Mouse (Mus musculus) CH12.LX (cell line): ENCODE measurements at regions not wholly inside any gene's neighbourhood (a gene's known extent, or its start where the extent isn't known, plus 50 kb on each side); places are given as distances from the start of the nearest gene placed in this dataset.

ENCODE experiments used
- DNase-seq: peaks from one replicate; pipeline ENCODE4 v3.0.0-alpha.2; 2013; ENCODE audit errors: extremely low read depth
- H3K27ac ChIP-seq: 2 replicates; pipeline ENCODE4 v1.5.1; 2012; ENCODE audit warnings: low read depth, mild to moderate bottlenecking, control low read depth, moderate library complexity; ENCODE audit not compliant: insufficient read depth
- H3K27me3 ChIP-seq: replicated peaks from 2 replicates; pipeline ENCODE3; 2012; ENCODE audit warnings: inconsistent platforms
- H3K36me3 ChIP-seq, 2 experiments: replicated peaks in 1 of 2; 2 replicates each; pipeline versions ENCODE3 to v1.6.1; 2012; ENCODE audit warnings: inconsistent platforms in 1 of 2, low read length in 1 of 2, mild to moderate bottlenecking in 1 of 2, mixed read lengths in 1 of 2, moderate library complexity in 1 of 2; ENCODE audit not compliant: control insufficient read depth in 1 of 2, insufficient read depth in 1 of 2
- H3K4me1 ChIP-seq, 2 experiments: 2 replicates each; pipeline ENCODE4 v1.6.1; 2012; ENCODE audit warnings: inconsistent platforms in 1 of 2, moderate library complexity in 1 of 2; ENCODE audit not compliant: insufficient read depth in 2 of 2, control insufficient read depth in 1 of 2
- H3K4me2 ChIP-seq: 2 replicates; pipeline ENCODE4 v1.6.1; 2012; ENCODE audit warnings: low read depth, mild to moderate bottlenecking, control low read depth; ENCODE audit not compliant: poor library complexity, insufficient read depth, severe bottlenecking
- H3K4me3 ChIP-seq, 3 experiments: fragments of 150-350 bp in 1 of 3; sonication (generic) in 1 of 3; replicated peaks in 1 of 3; 2 replicates each; pipeline versions ENCODE3 to v1.5.1; 2011 to 2012; ENCODE audit warnings: low read depth in 2 of 3, low read length in 2 of 3, mild to moderate bottlenecking in 2 of 3, moderate library complexity in 2 of 3, control low read depth in 1 of 3, improper control_type of control experiment in 1 of 3, inconsistent platforms in 1 of 3, mixed read lengths in 1 of 3; ENCODE audit not compliant: poor library complexity in 1 of 3
- H3K79me2 ChIP-seq: replicated peaks from 2 replicates; pipeline ENCODE4 v1.6.1; 2012; ENCODE audit warnings: mild to moderate bottlenecking, moderate library complexity; ENCODE audit not compliant: control insufficient read depth, poor library complexity, insufficient read depth, severe bottlenecking; ENCODE audit errors: extremely low read depth
- H3K9ac ChIP-seq: 2 replicates; pipeline ENCODE4 v1.6.1; 2012; ENCODE audit warnings: low read depth, mild to moderate bottlenecking, control low read depth, moderate library complexity; ENCODE audit not compliant: insufficient read depth
- H3K9me3 ChIP-seq: replicated peaks from 2 replicates; pipeline ENCODE3; 2012; ENCODE audit warnings: low read length, inconsistent platforms, mixed read lengths
- BHLHE40 ChIP-seq: IDR thresholded peaks from 2 replicates; pipeline ENCODE4 v1.6.1; 2011; ENCODE audit warnings: mild to moderate bottlenecking, low read depth, low read length, improper control_type of control experiment
- CHD1 ChIP-seq: IDR thresholded peaks from 2 replicates; pipeline ENCODE4 v1.6.1; 2012; ENCODE audit warnings: low read depth, low read length, improper control_type of control experiment, inconsistent platforms
- CHD2 ChIP-seq: IDR thresholded peaks from 2 replicates; pipeline ENCODE4 v1.6.1; 2011; ENCODE audit warnings: low read length, improper control_type of control experiment
- CTCF ChIP-seq, 2 experiments: IDR thresholded peaks in 1 of 2; conservative IDR thresholded peaks in 1 of 2; 2 replicates each; pipeline ENCODE4 v1.5.1; 2011 to 2012; ENCODE audit warnings: low read depth in 2 of 2, low read length in 2 of 2, improper control_type of control experiment in 1 of 2, inconsistent platforms in 1 of 2, mild to moderate bottlenecking in 1 of 2, moderate library complexity in 1 of 2
- ELF1 ChIP-seq: IDR thresholded peaks from 2 replicates; pipeline ENCODE4 v1.6.1; 2014; ENCODE audit warnings: low read depth, mild to moderate bottlenecking, inconsistent platforms, low read length, improper control_type of control experiment
- EP300 ChIP-seq: IDR thresholded peaks from 2 replicates; pipeline ENCODE4 v1.6.1; 2011; ENCODE audit warnings: low read length, improper control_type of control experiment
- ETS1 ChIP-seq: conservative IDR thresholded peaks from 2 replicates; pipeline ENCODE4 v1.6.1; 2012; ENCODE audit warnings: low read depth, mild to moderate bottlenecking, inconsistent platforms, low read length, improper control_type of control experiment, moderate library complexity
- GABPA ChIP-seq: IDR thresholded peaks from 2 replicates; pipeline ENCODE4 v1.6.1; 2012; ENCODE audit warnings: low read depth, low read length, improper control_type of control experiment, inconsistent platforms; ENCODE audit not compliant: insufficient replicate concordance
- IRF4 ChIP-seq: IDR thresholded peaks from 2 replicates; pipeline ENCODE4 v1.6.1; 2014; ENCODE audit warnings: low read depth, mild to moderate bottlenecking, inconsistent platforms, low read length, improper control_type of control experiment
- JUN ChIP-seq: IDR thresholded peaks from 2 replicates; pipeline ENCODE4 v1.6.1; 2011; ENCODE audit warnings: low read depth, mild to moderate bottlenecking, low read length, improper control_type of control experiment, moderate library complexity; ENCODE audit not compliant: insufficient read depth
- JUND ChIP-seq: conservative IDR thresholded peaks from 2 replicates; pipeline ENCODE4 v1.6.1; 2011; ENCODE audit warnings: low read depth, low read length, improper control_type of control experiment
- KAT2A ChIP-seq: IDR thresholded peaks from 2 replicates; pipeline ENCODE4 v1.6.1; 2012; ENCODE audit warnings: low read length, improper control_type of control experiment, inconsistent platforms; ENCODE audit not compliant: insufficient replicate concordance
- MAFK ChIP-seq: IDR thresholded peaks from 2 replicates; pipeline ENCODE4 v1.6.1; 2011; ENCODE audit warnings: low read length, improper control_type of control experiment; ENCODE audit not compliant: insufficient replicate concordance
- MAX ChIP-seq: IDR thresholded peaks from 2 replicates; pipeline ENCODE4 v1.6.1; 2011; ENCODE audit warnings: low read length, improper control_type of control experiment
- MAZ ChIP-seq: IDR thresholded peaks from 2 replicates; pipeline ENCODE4 v1.6.1; 2012; ENCODE audit warnings: low read depth, mild to moderate bottlenecking, inconsistent platforms, low read length, improper control_type of control experiment, moderate library complexity
- MEF2A ChIP-seq: IDR thresholded peaks from 2 replicates; pipeline ENCODE4 v1.6.1; 2014; ENCODE audit warnings: low read depth, mild to moderate bottlenecking, inconsistent platforms, low read length, improper control_type of control experiment, borderline replicate concordance
- MYC ChIP-seq: IDR thresholded peaks from 2 replicates; pipeline ENCODE4 v1.6.1; 2011; ENCODE audit warnings: low read depth, mild to moderate bottlenecking, improper control_type of control experiment, low read length
- NRF1 ChIP-seq: IDR thresholded peaks from 2 replicates; pipeline ENCODE4 v1.6.1; 2014; ENCODE audit warnings: low read depth, mild to moderate bottlenecking, inconsistent platforms, low read length, improper control_type of control experiment, moderate library complexity
- POLR2A ChIP-seq: IDR thresholded peaks from 2 replicates; pipeline ENCODE4 v1.6.1; 2011; ENCODE audit warnings: low read depth, mild to moderate bottlenecking, improper control_type of control experiment, low read length
- POLR2AphosphoS2 ChIP-seq: IDR thresholded peaks from 2 replicates; pipeline ENCODE4 v1.6.1; 2011; ENCODE audit warnings: low read depth, low read length, improper control_type of control experiment
- RAD21 ChIP-seq: IDR thresholded peaks from 2 replicates; pipeline ENCODE4 v1.6.1; 2011; ENCODE audit warnings: low read depth, mild to moderate bottlenecking, low read length, improper control_type of control experiment, moderate library complexity
- SIN3A ChIP-seq: IDR thresholded peaks from 2 replicates; pipeline ENCODE4 v1.6.1; 2012; ENCODE audit warnings: low read length, improper control_type of control experiment, inconsistent platforms
- SMC3 ChIP-seq: IDR thresholded peaks from 2 replicates; pipeline ENCODE4 v1.6.1; 2011; ENCODE audit warnings: low read depth, low read length, improper control_type of control experiment
- TBP ChIP-seq: conservative IDR thresholded peaks from 2 replicates; pipeline ENCODE4 v1.6.1; 2011; ENCODE audit warnings: low read depth, low read length, improper control_type of control experiment
- TCF12 ChIP-seq: IDR thresholded peaks from 2 replicates; pipeline ENCODE4 v1.6.1; 2014; ENCODE audit warnings: low read depth, mild to moderate bottlenecking, inconsistent platforms, low read length, improper control_type of control experiment
- UBTF ChIP-seq: IDR thresholded peaks from 2 replicates; pipeline ENCODE4 v1.6.1; 2012; ENCODE audit warnings: low read depth, mild to moderate bottlenecking, inconsistent platforms, low read length, improper control_type of control experiment, moderate library complexity
- USF1 ChIP-seq: IDR thresholded peaks from 2 replicates; pipeline ENCODE4 v1.6.1; 2014; ENCODE audit warnings: low read depth, mild to moderate bottlenecking, inconsistent platforms, low read length, improper control_type of control experiment
- USF2 ChIP-seq: conservative IDR thresholded peaks from 2 replicates; pipeline ENCODE4 v1.6.1; 2011; ENCODE audit warnings: low read depth, low read length, improper control_type of control experiment
- ZC3H11A ChIP-seq: IDR thresholded peaks from 2 replicates; pipeline ENCODE4 v1.6.1; 2012; ENCODE audit warnings: low read depth, mild to moderate bottlenecking, inconsistent platforms, low read length, improper control_type of control experiment
- dilution Hi-C: fragments of 300-500 bp; cut with MboI; formaldehyde crosslinking; loops from 2 replicates; pipeline ENCODE4 v1.14.3; 2020; ENCODE audit warnings: low sequenced_read_pairs; ENCODE audit not compliant: extremely low pct_unique_long_range_greater_than_20kb, extremely low pct_ligation_motif_present
- in situ Hi-C: fragments of 300-500 bp; cut with MboI; formaldehyde crosslinking; loops from 3 replicates; pipeline ENCODE4 v1.14.3; 2019; ENCODE audit warnings: low sequenced_read_pairs, low pct_ligation_motif_present, low pct_unique_long_range_greater_than_20kb, mixed read lengths

GRCm38 (mm10) chr5:50490223-50490622 is 431.4 kb upstream of the Adgra3 start:
- in situ Hi-C loops: no loop called here

GRCm38 (mm10) chr5:50476985-50477384 is 418.2 kb upstream of the Adgra3 start:
- Histone ChIP-seq H3K27me3 (no peaks in the 10 kb centered on the region), H3K9ac (no peak overlapping the region), H3K9me3 (no peaks in the 10 kb centered on the region), H3K36me3 (no peaks in the 10 kb centered on the region), H3K4me3 (no peak overlapping the region), H3K27ac (no peak overlapping the region), H3K79me2 (no peaks in the 10 kb centered on the region), H3K4me2 (no peak overlapping the region), H3K4me1 (no peaks in the 10 kb centered on the region)
- in situ Hi-C loops: no loop called here
- TF ChIP-seq JUND (no peak), KAT2A (no peak), POLR2A (no peak), ELF1 (no peak), MAFK (no peak), MAZ (no peak), USF1 (no peak), TBP (no peak), ETS1 (no peak), CHD1 (no peak), IRF4 (no peak), CTCF (conservative IDR thresholded peaks at IDR 0.05 in 1 of 2, IDR thresholded peaks at IDR 0.05 in 1 of 2; ENCODE audit: low read depth in 2 of 2, low read length in 2 of 2) (peak; percentile 36 to 73; a peak in 2 of 4 replicates), ZC3H11A (0 out of 2 replicates have a peak, but pooled peaks have one; percentile 13), RAD21 (peak; percentile 71), UBTF (no peak), TCF12 (no peak), MYC (no peak), EP300 (no peak), BHLHE40 (no peak), GABPA (no peak), SIN3A (no peak), SMC3 (peak; percentile 61)
- dilution Hi-C loops: no loop called here
- DNase-seq: peak; percentile 58

More at GRCm38 (mm10) chr5:50490223-50490622, 431.4 kb upstream of the Adgra3 start:
- Histone ChIP-seq H3K36me3 (no peaks in the 10 kb centered on the region), H3K4me3 (no peak overlapping the region), H3K4me1 (no peaks in the 10 kb centered on the region), H3K4me2 (no peak overlapping the region), H3K27me3 (no peaks in the 10 kb centered on the region), H3K79me2 (no peaks in the 10 kb centered on the region), H3K9ac (no peak overlapping the region), H3K27ac (no peak overlapping the region), H3K9me3 (no peaks in the 10 kb centered on the region)
- no peak for DNase-seq
- dilution Hi-C loops: no loop called here
- TF ChIP-seq JUN: no peak
- no peak for TF ChIP-seq POLR2A
- TF ChIP-seq MEF2A: no peak
- no peak for TF ChIP-seq ELF1
- no peak for TF ChIP-seq NRF1
- TF ChIP-seq USF2: no peak
- TF ChIP-seq JUND: no peak
- no peak for TF ChIP-seq GABPA
- TF ChIP-seq MAX: no peak
- no peak for TF ChIP-seq ZC3H11A
- no peak for TF ChIP-seq CHD2
- no peak for TF ChIP-seq POLR2AphosphoS2
- TF ChIP-seq MYC: no peak
- TF ChIP-seq, all 38 proteins: peak for 0
